Mouse (Mus musculus) liver, embryonic 15.5 days (tissue): ENCODE data around the gene Olfr623. TPM values are rescaled to one million over a fixed set of nuclear protein-coding genes. Genes with fewer than 3 reads are reported as not detected.

Experiments used
- ATAC-seq: fragments of 200-750 bp; cut with Nextera tagmentation; 2 replicates; pipeline ENCODE4 v1.8.0; 2017; ENCODE audit warnings: moderate number of reproducible peaks, mild to moderate bottlenecking, moderate library complexity; ENCODE audit not compliant: insufficient read depth
- H3K27ac ChIP-seq: fragments of 300-500 bp; sonication (generic); replicated peaks from 2 replicates; pipeline ENCODE4 v1.5.1; 2015; ENCODE audit warnings: mild to moderate bottlenecking, inconsistent platforms
- H3K27me3 ChIP-seq: fragments of 300-500 bp; sonication (generic); 2 replicates; pipeline ENCODE4 v1.6.1; 2015; ENCODE audit warnings: mild to moderate bottlenecking, inconsistent platforms
- H3K36me3 ChIP-seq: fragments of 300-500 bp; sonication (generic); replicated peaks from 2 replicates; pipeline ENCODE4 v1.6.1; 2015; ENCODE audit warnings: moderate library complexity, mild to moderate bottlenecking, inconsistent platforms
- H3K4me1 ChIP-seq: fragments of 300-500 bp; sonication (generic); replicated peaks from 2 replicates; pipeline ENCODE4 v1.6.1; 2015; ENCODE audit warnings: inconsistent platforms
- H3K4me2 ChIP-seq: fragments of 300-500 bp; sonication (generic); 2 replicates; pipeline ENCODE4 v1.6.1; 2015; ENCODE audit warnings: moderate library complexity, mild to moderate bottlenecking, inconsistent platforms
- H3K4me3 ChIP-seq: fragments of 300-500 bp; sonication (generic); replicated peaks from 2 replicates; pipeline ENCODE4 v1.5.1; 2015; ENCODE audit warnings: mild to moderate bottlenecking, inconsistent platforms
- H3K9ac ChIP-seq: fragments of 300-500 bp; sonication (generic); 2 replicates; pipeline ENCODE4 v1.6.1; 2015; ENCODE audit warnings: moderate library complexity, mild to moderate bottlenecking, inconsistent platforms
- H3K9me3 ChIP-seq: fragments of 300-500 bp; sonication (generic); replicated peaks from 2 replicates; pipeline ENCODE4 v1.6.1; 2016; ENCODE audit warnings: inconsistent platforms
- WGBS: fragments of 180-500 bp; shearing (Covaris S2); methylation state at CpG from one replicate; pipeline ENCODE4 v1.1.7; 2015; ENCODE audit warnings: mixed read lengths; ENCODE audit not compliant: insufficient replicate concordance; 5-methylcytosine and 5-hydroxymethylcytosine counted together
- polyA plus RNA-seq: library from polyadenylated mRNA; unstranded; fragments of >200 nt; fragmentation: Nextera tagmentation; extraction: Ambion mirVana; gene quantifications from 2 replicates; pipeline ENCODE4 v1.2.1, GENCODE M21; 2015

Olfr623 gene
- not detected in 2 replicates for polyA plus RNA-seq

DNA sequence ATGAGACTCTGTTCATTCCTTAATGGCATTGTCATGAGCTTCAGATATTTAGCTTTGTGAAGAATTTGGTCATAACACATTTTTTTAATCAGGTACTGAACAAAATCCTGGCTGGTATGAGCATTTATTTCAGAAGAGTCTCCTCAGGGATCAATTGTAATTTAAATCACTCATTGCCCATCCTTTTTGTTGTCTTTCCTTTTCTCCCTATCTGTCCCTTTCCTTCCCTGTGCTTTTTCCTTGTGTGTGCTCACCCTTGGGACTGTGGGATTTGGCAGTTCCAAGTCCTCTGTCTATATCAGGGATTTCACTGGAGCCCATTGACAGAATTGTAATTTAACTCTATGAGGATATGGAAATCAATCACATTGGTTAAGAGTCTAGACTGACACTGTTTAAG lies at the start of gene Olfr623:
TSS of gene Olfr623 (minus strand) at position 101 of the 400 bp plus-strand sequence.
- H3K27ac ChIP-seq, result no peak within 1 kb of the TSS
- H3K9me3 ChIP-seq, result no peaks in the 10 kb centered on the region
- no peaks in the 10 kb centered on the region for H3K36me3 ChIP-seq
- H3K27me3 ChIP-seq, result no peaks in the 10 kb centered on the region
- H3K4me3 ChIP-seq, result no peak within 1 kb of the TSS
- H3K4me1 ChIP-seq, result no peaks in the 10 kb centered on the region
- no peak within 1 kb of the TSS for H3K4me2 ChIP-seq
- no peak within 1 kb of the TSS for H3K9ac ChIP-seq
- ATAC-seq, result no peak

DNA sequence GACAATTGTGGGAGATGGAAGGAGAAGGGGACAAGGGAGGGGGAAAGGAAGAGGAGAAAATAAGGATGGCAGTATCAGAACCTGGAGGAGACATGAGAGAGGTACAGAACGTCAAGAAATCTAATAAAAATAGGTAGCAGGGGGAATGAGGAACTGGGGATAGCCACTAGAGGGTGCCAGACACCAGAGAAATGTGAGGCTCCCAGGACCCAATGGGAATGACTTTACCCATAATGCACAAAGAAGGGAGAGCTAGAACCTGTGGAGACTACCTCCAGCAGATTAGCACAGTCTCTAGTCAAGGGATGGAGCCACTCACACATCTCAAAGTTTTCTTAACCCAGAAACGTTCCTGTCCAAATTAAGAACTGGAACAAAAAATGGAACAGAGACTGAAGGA lies 48.5 kb upstream of the Olfr623 start:
- Histone ChIP-seq H3K9me3 (no peaks in the 10 kb centered on the region), H3K4me1 (no peaks in the 10 kb centered on the region), H3K27me3 (no peaks in the 10 kb centered on the region), H3K4me2 (no peak overlapping the region), H3K4me3 (no peak overlapping the region), H3K36me3 (no peaks in the 10 kb centered on the region), H3K9ac (no peak overlapping the region), H3K27ac (no peak overlapping the region)
- WGBS, result 20% methylated on average over 2 of the region's 2 CpGs
- peak; percentile 37 for ATAC-seq

DNA sequence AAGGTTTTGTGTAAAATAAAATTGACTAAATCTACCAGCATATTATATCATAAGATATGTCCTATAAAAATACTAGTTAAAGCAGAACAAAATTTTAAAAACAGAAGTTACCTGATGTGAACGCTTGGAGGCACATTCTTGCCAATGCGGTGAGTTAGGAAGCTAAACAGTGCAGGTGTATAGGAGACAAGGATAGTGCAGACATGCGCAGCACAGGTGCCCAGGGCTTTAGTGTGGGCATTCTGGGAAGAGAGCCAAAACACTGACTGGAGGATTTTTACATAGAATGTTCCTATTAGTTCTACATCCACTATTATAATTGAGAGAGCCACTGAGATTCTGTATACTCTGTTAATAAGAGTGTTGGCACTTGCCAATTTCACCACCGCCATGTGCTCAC lies 36.0 kb upstream of the Olfr623 start:
- Histone ChIP-seq H3K4me1 (no peaks in the 10 kb centered on the region), H3K27ac (no peak overlapping the region), H3K27me3 (no peaks in the 10 kb centered on the region), H3K36me3 (no peaks in the 10 kb centered on the region), H3K4me2 (no peak overlapping the region), H3K4me3 (no peak overlapping the region), H3K9ac (no peak overlapping the region), H3K9me3 (no peaks in the 10 kb centered on the region)
- WGBS, result 76% methylated on average over 4 of the region's 4 CpGs
- no peak for ATAC-seq

DNA sequence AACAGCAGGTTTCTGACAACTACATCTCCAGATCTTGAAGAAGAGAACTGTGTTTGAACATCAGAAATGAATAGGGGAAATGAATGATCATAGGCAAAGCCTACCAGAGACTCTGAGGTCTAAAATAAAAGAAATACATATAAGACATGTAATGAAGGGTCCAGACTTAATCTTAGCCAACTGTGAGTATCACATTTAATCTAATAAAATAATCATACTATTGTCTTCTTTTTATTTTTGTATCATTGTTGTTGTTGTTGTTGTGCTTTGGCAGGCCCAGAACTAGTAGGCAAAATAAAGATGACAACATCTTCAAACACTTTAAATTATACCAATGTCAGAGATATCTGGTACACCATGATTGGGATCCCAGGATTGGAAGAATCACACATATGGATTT lies 18.9 kb upstream of the Olfr623 start, which contains the start of gene Olfr625-ps1:
TSS of gene Olfr625-ps1 (plus strand) at position 301 of the 400 bp plus-strand sequence.
- Histone ChIP-seq H3K4me2 (no peak within 1 kb of the TSS), H3K36me3 (no peaks in the 10 kb centered on the region), H3K4me1 (no peaks in the 10 kb centered on the region), H3K27me3 (no peaks in the 10 kb centered on the region), H3K4me3 (no peak within 1 kb of the TSS), H3K9ac (no peak within 1 kb of the TSS), H3K9me3 (no peaks in the 10 kb centered on the region), H3K27ac (no peak within 1 kb of the TSS)
- ATAC-seq, result no peak

DNA sequence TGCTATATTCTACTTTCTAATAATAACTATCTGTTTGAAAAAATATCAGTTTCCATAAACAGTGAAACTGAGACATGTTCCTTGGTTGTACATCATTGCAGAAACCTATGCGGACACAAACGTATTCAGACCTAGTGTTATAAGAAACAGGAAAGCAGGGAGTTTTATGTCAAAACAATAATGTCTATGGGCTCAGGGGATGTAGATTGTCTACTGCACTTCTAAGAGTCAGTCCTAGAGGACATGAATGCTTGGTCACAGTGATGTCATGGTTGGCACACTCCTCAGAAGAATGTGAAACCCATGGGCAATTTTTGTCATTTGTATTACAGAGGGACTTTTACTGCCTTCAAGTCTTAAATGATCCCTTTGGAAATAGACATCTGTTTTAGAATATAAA lies 7.6 kb upstream of the Olfr623 start, which contains the start of gene Olfr624:
TSS of gene Olfr624 (minus strand) at position 101 of the 400 bp plus-strand sequence.
- Histone ChIP-seq H3K4me1 (no peaks in the 10 kb centered on the region), H3K9me3 (no peaks in the 10 kb centered on the region), H3K4me3 (no peak within 1 kb of the TSS), H3K27ac (no peak within 1 kb of the TSS), H3K4me2 (no peak within 1 kb of the TSS), H3K9ac (no peak within 1 kb of the TSS), H3K36me3 (no peaks in the 10 kb centered on the region), H3K27me3 (no peaks in the 10 kb centered on the region)
- ATAC-seq, result no peak
- WGBS, result 69% methylated on average over 2 of the region's 2 CpGs

DNA sequence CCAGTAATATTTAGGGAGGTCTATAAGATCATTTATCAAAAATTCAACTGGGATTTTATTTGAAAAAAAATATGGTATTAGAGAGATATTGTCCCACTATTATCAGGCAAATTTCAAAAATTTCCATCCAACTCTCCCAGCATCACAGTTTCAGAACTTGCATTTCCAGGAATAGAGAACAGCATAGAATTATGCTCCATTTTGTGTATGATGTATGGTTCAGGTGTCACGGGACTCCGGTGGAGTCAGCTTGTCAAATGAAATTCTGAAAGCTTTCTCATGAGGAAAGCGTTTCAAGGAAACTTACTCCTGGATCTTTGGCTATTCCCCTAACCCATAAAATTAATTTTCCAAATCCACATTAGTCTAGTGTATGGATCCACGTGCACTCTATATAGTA lies 19.4 kb downstream of the Olfr623 start:
- Histone ChIP-seq H3K27me3 (no peaks in the 10 kb centered on the region), H3K9ac (no peak overlapping the region), H3K4me1 (no peaks in the 10 kb centered on the region), H3K4me3 (no peak overlapping the region), H3K4me2 (no peak overlapping the region), H3K36me3 (no peaks in the 10 kb centered on the region), H3K9me3 (no peaks in the 10 kb centered on the region), H3K27ac (no peak overlapping the region)
- WGBS, result 63% methylated on average over 4 of the region's 4 CpGs
- no peak for ATAC-seq

DNA sequence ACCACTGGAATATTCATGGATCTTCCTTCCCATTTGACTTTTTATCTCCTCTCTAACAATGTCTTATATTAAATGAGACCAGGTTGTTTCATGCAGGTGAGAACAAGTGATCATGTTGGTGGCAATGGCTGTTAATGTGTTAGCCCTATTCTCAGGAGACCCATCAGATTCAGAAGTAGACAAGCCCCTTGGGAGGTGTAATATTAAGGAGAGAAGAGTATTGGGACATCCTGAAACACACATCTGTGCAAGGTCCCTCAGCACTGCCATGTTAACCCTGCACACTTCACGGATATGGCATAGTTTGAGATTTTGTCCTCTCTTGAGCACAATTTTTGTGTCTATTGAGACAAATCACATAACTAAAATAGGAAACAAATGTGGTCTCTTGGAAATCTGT lies 20.9 kb downstream of the Olfr623 start, which contains the start of gene Olfr622:
TSS of gene Olfr622 (minus strand) at position 101 of the 400 bp plus-strand sequence.
- Histone ChIP-seq H3K4me3 (no peak within 1 kb of the TSS), H3K36me3 (no peaks in the 10 kb centered on the region), H3K4me1 (no peaks in the 10 kb centered on the region), H3K27ac (no peak within 1 kb of the TSS), H3K27me3 (no peaks in the 10 kb centered on the region), H3K9me3 (no peaks in the 10 kb centered on the region), H3K9ac (no peak within 1 kb of the TSS), H3K4me2 (no peak within 1 kb of the TSS)
- WGBS, result 37% methylated on average over 1 of the region's 1 CpGs
- no peak for ATAC-seq

DNA sequence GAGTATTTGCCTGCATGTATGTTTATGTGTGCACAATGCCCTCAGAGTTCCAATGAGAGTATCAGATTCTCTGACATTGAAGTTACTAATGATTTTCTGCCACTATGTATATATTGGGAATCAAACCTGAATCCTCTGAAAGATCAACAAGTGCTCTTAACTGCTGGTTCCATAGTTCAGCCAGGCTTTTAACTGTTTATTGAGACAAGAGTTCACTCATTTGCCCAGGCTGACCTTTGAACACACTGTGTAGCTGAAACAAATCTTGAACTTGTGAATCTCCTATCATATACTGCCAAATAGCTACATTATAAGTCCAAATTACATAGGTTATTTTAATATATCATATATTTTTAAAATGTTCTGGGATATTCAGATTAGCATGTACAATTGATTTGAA lies 26.7 kb downstream of the Olfr623 start:
- no peak overlapping the region for H3K4me2 ChIP-seq
- no peak for ATAC-seq
- H3K27me3 ChIP-seq, result no peaks in the 10 kb centered on the region
- no peak overlapping the region for H3K4me3 ChIP-seq
- no peak overlapping the region for H3K27ac ChIP-seq
- H3K9me3 ChIP-seq, result no peaks in the 10 kb centered on the region
- no peaks in the 10 kb centered on the region for H3K4me1 ChIP-seq
- no peaks in the 10 kb centered on the region for H3K36me3 ChIP-seq
- H3K9ac ChIP-seq, result no peak overlapping the region

DNA sequence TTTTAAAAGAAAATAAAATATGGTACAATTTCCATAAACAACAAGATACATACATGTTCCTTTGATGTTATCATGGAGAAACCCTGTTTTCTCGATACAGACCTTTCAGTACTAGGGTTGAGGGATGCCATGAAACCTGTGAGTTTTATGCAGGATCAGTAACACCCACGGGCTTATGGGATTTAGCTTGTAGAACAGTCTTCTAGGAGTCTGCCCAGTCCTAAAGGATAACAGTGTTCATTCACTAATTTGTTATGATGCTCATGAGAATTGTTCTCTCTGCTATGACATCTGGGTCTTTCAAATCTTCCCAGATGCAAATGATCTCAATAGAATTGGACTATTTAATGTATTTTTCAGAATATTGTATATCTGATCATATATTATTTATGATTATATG lies 51.1 kb downstream of the Olfr623 start, which contains the start of gene Olfr620:
TSS of gene Olfr620 (minus strand) at position 101 of the 400 bp plus-strand sequence.
- Histone ChIP-seq H3K4me2 (no peak within 1 kb of the TSS), H3K4me1 (no peaks in the 10 kb centered on the region), H3K9me3 (no peaks in the 10 kb centered on the region), H3K27me3 (no peaks in the 10 kb centered on the region), H3K4me3 (no peak within 1 kb of the TSS), H3K9ac (no peak within 1 kb of the TSS), H3K27ac (no peak within 1 kb of the TSS), H3K36me3 (no peaks in the 10 kb centered on the region)
- 43% methylated on average over 2 of the region's 2 CpGs for WGBS
- ATAC-seq, result no peak

Other genes starting within 250 kb of the Olfr623 start
- gene Usp17lc, start 248.6 kb downstream of the Olfr623 start, polyA plus RNA-seq, result not detected in 2 replicates
- not detected in 2 replicates for gene Olfr605, start 218.3 kb downstream of the Olfr623 start, polyA plus RNA-seq
- gene Olfr606, start 214.7 kb downstream of the Olfr623 start, polyA plus RNA-seq, result not detected in 2 replicates
- gene Olfr607, start 199.5 kb downstream of the Olfr623 start, polyA plus RNA-seq, result not detected in 2 replicates
- not detected in 2 replicates for gene Olfr608, start 193.8 kb downstream of the Olfr623 start, polyA plus RNA-seq
- gene Olfr609, start 165.6 kb downstream of the Olfr623 start, polyA plus RNA-seq, result not detected in 2 replicates
- not detected in 2 replicates for gene Olfr610, start 151.6 kb downstream of the Olfr623 start, polyA plus RNA-seq
- not detected in 2 replicates for gene Olfr611, start 142.9 kb downstream of the Olfr623 start, polyA plus RNA-seq
- gene Olfr612, start 121.0 kb downstream of the Olfr623 start, polyA plus RNA-seq, result not detected in 2 replicates
- not detected in 2 replicates for gene Olfr613, start 115.6 kb downstream of the Olfr623 start, polyA plus RNA-seq
- gene Olfr615, start 107.6 kb downstream of the Olfr623 start, polyA plus RNA-seq, result not detected in 2 replicates
- gene Olfr616, start 94.6 kb downstream of the Olfr623 start, polyA plus RNA-seq, result not detected in 2 replicates
- not detected in 2 replicates for gene Olfr617, start 90.6 kb downstream of the Olfr623 start, polyA plus RNA-seq
- not detected in 2 replicates for gene Olfr618, start 73.6 kb downstream of the Olfr623 start, polyA plus RNA-seq
- gene Olfr619, start 63.1 kb downstream of the Olfr623 start, polyA plus RNA-seq, result not detected in 2 replicates
- gene Olfr620, start 51.2 kb downstream of the Olfr623 start, polyA plus RNA-seq, result not detected in 2 replicates
- gene Olfr622, start 21.0 kb downstream of the Olfr623 start, polyA plus RNA-seq, result not detected in 2 replicates
- 0.02 TPM in 2 replicates for gene Olfr624, start 7.5 kb upstream of the Olfr623 start, polyA plus RNA-seq
- not detected in 2 replicates for gene Olfr625-ps1, start 19.0 kb upstream of the Olfr623 start, polyA plus RNA-seq
- gene Olfr243, start 51.0 kb upstream of the Olfr623 start, polyA plus RNA-seq, result not detected in 2 replicates
- gene Olfr628, start 66.7 kb upstream of the Olfr623 start, polyA plus RNA-seq, result not detected in 2 replicates
- gene Olfr629, start 81.2 kb upstream of the Olfr623 start, polyA plus RNA-seq, result 0.08 TPM in 1 of 2 replicates, not detected in the other
- not detected in 2 replicates for gene Olfr630, start 93.6 kb upstream of the Olfr623 start, polyA plus RNA-seq
- not detected in 2 replicates for gene Olfr69, start 107.9 kb upstream of the Olfr623 start, polyA plus RNA-seq
- not detected in 2 replicates for gene Olfr68, start 116.0 kb upstream of the Olfr623 start, polyA plus RNA-seq
- not detected in 2 replicates for gene Olfr67, start 128.1 kb upstream of the Olfr623 start, polyA plus RNA-seq
- 48,050 and 52,773 TPM in 2 replicates for gene Hbb-bt, start 150.3 kb upstream of the Olfr623 start, polyA plus RNA-seq
- 116,188 and 122,775 TPM in 2 replicates for gene Hbb-bs, start 164.4 kb upstream of the Olfr623 start, polyA plus RNA-seq
- gene Hbb-bh2, start 176.8 kb upstream of the Olfr623 start, polyA plus RNA-seq, result not detected in 2 replicates
- gene Hbb-bh1, start 179.5 kb upstream of the Olfr623 start, polyA plus RNA-seq, result 44.8 and 64.6 TPM in 2 replicates
- 304 and 542 TPM in 2 replicates for gene Hbb-y, start 189.5 kb upstream of the Olfr623 start, polyA plus RNA-seq
- 0.13 TPM in 1 of 2 replicates, not detected in the other for gene Olfr66, start 222.6 kb upstream of the Olfr623 start, polyA plus RNA-seq
- gene Olfr64, start 230.8 kb upstream of the Olfr623 start, polyA plus RNA-seq, result not detected in 2 replicates
- not detected in 2 replicates for gene Olfr65, start 239.8 kb upstream of the Olfr623 start, polyA plus RNA-seq